Mouse (Mus musculus): ENCODE results near the gene Ccdc71. TPM values are rescaled to one million over a fixed set of nuclear protein-coding genes. Genes with fewer than 3 reads are reported as not detected.
A peak's percentile ranks its signal among the peaks of the same experiment; 100 is the strongest.

Gene Ccdc71
- 58.2 and 59.4 TPM in 2 replicates for polyA plus RNA-seq (2016; fragmentation: Nextera tagmentation; extraction: Ambion mirVana)

- Histone ChIP-seq H3K4me3 (peak within 1 kb of the TSS; percentile 97), H3K4me1 (peaks cover 23% of the 10 kb centered on the region), H3K9me3 (replicated peaks) (no peaks in the 10 kb centered on the region), H3K36me3 (peaks cover 35% of the 10 kb centered on the region), H3K27ac (replicated peaks) (peak within 1 kb of the TSS; percentile 94), H3K27me3 (ENCODE audit: low read depth, poor library complexity, severe bottlenecking) (no peaks in the 10 kb centered on the region)
- peak; percentile 89 for DNase-seq (ENCODE audit: low spot score)
- 1% methylated on average over 51 of the region's 52 CpGs for WGBS
Observed at GRCm38 (mm10) chr9:108460319-108461178, at the start of gene Ccdc71. Gene Ccdc71, plus strand, starts transcription at chr9:108460527.

GRCm38 (mm10) chr9:108411381-108411942 is 48.9 kb upstream of the Ccdc71 start:
- 83% methylated on average over 9 of the region's 9 CpGs for WGBS
- DNase-seq (ENCODE audit: low spot score) = no peak
- Histone ChIP-seq H3K9me3 (replicated peaks) (no peaks in the 10 kb centered on the region), H3K4me1 (no peaks in the 10 kb centered on the region), H3K36me3 (no peaks in the 10 kb centered on the region), H3K4me3 (no peak overlapping the region), H3K27ac (replicated peaks) (no peak overlapping the region), H3K27me3 (ENCODE audit: low read depth, poor library complexity, severe bottlenecking) (no peaks in the 10 kb centered on the region)

- Histone ChIP-seq H3K27ac (replicated peaks) (no peak overlapping the region), H3K9me3 (replicated peaks) (no peaks in the 10 kb centered on the region), H3K4me1 (no peaks in the 10 kb centered on the region), H3K4me3 (no peak overlapping the region), H3K36me3 (no peaks in the 10 kb centered on the region), H3K27me3 (ENCODE audit: low read depth, poor library complexity, severe bottlenecking) (no peaks in the 10 kb centered on the region)
- 76% methylated on average over 1 of the region's 1 CpGs for WGBS
- no peak for DNase-seq (ENCODE audit: low spot score)
Observed at GRCm38 (mm10) chr9:108412221-108412620, 48.1 kb upstream of the Ccdc71 start.

GRCm38 (mm10) chr9:108428384-108428783 is 31.9 kb upstream of the Ccdc71 start, which contains the start of gene Ccdc36:
Gene Ccdc36, minus strand, starts transcription at chr9:108428484.
- no peak within 1 kb of the TSS for H3K27ac ChIP-seq (replicated peaks)
- no peak within 1 kb of the TSS for H3K4me3 ChIP-seq
- H3K36me3 ChIP-seq = no peaks in the 10 kb centered on the region
- peaks cover 7% of the 10 kb centered on the region for H3K4me1 ChIP-seq
- H3K27me3 ChIP-seq (ENCODE audit: low read depth, poor library complexity, severe bottlenecking) = no peaks in the 10 kb centered on the region
- no peak for DNase-seq (ENCODE audit: low spot score)
- H3K9me3 ChIP-seq (replicated peaks) = no peaks in the 10 kb centered on the region

- Histone ChIP-seq H3K4me3 (peak overlapping the region; percentile 36), H3K27ac (replicated peaks) (peak overlapping the region; percentile 9; the same call in 1 of the 2 replicates), H3K4me1 (peaks cover 14% of the 10 kb centered on the region), H3K27me3 (ENCODE audit: low read depth, poor library complexity, severe bottlenecking) (no peaks in the 10 kb centered on the region), H3K36me3 (no peaks in the 10 kb centered on the region), H3K9me3 (replicated peaks) (no peaks in the 10 kb centered on the region)
- peak; percentile 49 for DNase-seq (ENCODE audit: low spot score)
- 57% methylated on average over 32 of the region's 32 CpGs for WGBS
Observed at GRCm38 (mm10) chr9:108431431-108432067, 28.8 kb upstream of the Ccdc71 start.

GRCm38 (mm10) chr9:108436182-108436581 is 24.1 kb upstream of the Ccdc71 start, which contains the start of gene BC048562:
Gene BC048562, plus strand, starts transcription at chr9:108436482.
- no peaks in the 10 kb centered on the region for H3K27me3 ChIP-seq (ENCODE audit: low read depth, poor library complexity, severe bottlenecking)
- H3K4me3 ChIP-seq = no peak within 1 kb of the TSS
- 53% methylated on average over 3 of the region's 3 CpGs for WGBS
- no peaks in the 10 kb centered on the region for H3K9me3 ChIP-seq (replicated peaks)
- no peak for DNase-seq (ENCODE audit: low spot score)
- H3K27ac ChIP-seq (replicated peaks) = no peak within 1 kb of the TSS
- H3K36me3 ChIP-seq = no peaks in the 10 kb centered on the region
- H3K4me1 ChIP-seq = peaks cover 16% of the 10 kb centered on the region

GRCm38 (mm10) chr9:108439176-108439575 is 21.2 kb upstream of the Ccdc71 start:
- DNase-seq (ENCODE audit: low spot score) = no peak
- WGBS = 86% methylated on average over 6 of the region's 6 CpGs

GRCm38 (mm10) chr9:108440485-108440884 is 19.8 kb upstream of the Ccdc71 start:
- no peaks in the 10 kb centered on the region for H3K27me3 ChIP-seq (ENCODE audit: low read depth, poor library complexity, severe bottlenecking)
- peaks cover 9% of the 10 kb centered on the region for H3K4me1 ChIP-seq
- DNase-seq (ENCODE audit: low spot score) = no peak
- 78% methylated on average over 5 of the region's 5 CpGs for WGBS
- H3K9me3 ChIP-seq (replicated peaks) = no peaks in the 10 kb centered on the region
- no peak overlapping the region for H3K27ac ChIP-seq (replicated peaks)
- H3K4me3 ChIP-seq = no peak overlapping the region
- no peaks in the 10 kb centered on the region for H3K36me3 ChIP-seq

More at GRCm38 (mm10) chr9:108439176-108439575, 21.2 kb upstream of the Ccdc71 start:
- H3K9me3 ChIP-seq (replicated peaks) = no peaks in the 10 kb centered on the region
- H3K4me1 ChIP-seq = peaks cover 9% of the 10 kb centered on the region
- no peak overlapping the region for H3K27ac ChIP-seq (replicated peaks)
- no peak overlapping the region for H3K4me3 ChIP-seq
- H3K36me3 ChIP-seq = no peaks in the 10 kb centered on the region
- no peaks in the 10 kb centered on the region for H3K27me3 ChIP-seq (ENCODE audit: low read depth, poor library complexity, severe bottlenecking)

- Histone ChIP-seq H3K9me3 (replicated peaks) (no peaks in the 10 kb centered on the region), H3K27ac (replicated peaks) (no peak overlapping the region), H3K36me3 (no peaks in the 10 kb centered on the region), H3K4me3 (no peak overlapping the region), H3K4me1 (peaks cover 4% of the 10 kb centered on the region), H3K27me3 (ENCODE audit: low read depth, poor library complexity, severe bottlenecking) (no peaks in the 10 kb centered on the region)
- 91% methylated on average over 11 of the region's 11 CpGs for WGBS
- no peak for DNase-seq (ENCODE audit: low spot score)
Observed at GRCm38 (mm10) chr9:108441236-108441919, 18.9 kb upstream of the Ccdc71 start.

GRCm38 (mm10) chr9:108445125-108445524 is 15.2 kb upstream of the Ccdc71 start:
- no peak overlapping the region for H3K27ac ChIP-seq (replicated peaks)
- 72% methylated on average over 9 of the region's 9 CpGs for WGBS
- peaks cover 17% of the 10 kb centered on the region for H3K36me3 ChIP-seq
- H3K4me1 ChIP-seq = peaks cover 22% of the 10 kb centered on the region
- no peaks in the 10 kb centered on the region for H3K27me3 ChIP-seq (ENCODE audit: low read depth, poor library complexity, severe bottlenecking)
- no peak overlapping the region for H3K4me3 ChIP-seq
- H3K9me3 ChIP-seq (replicated peaks) = no peaks in the 10 kb centered on the region
- no peak for DNase-seq (ENCODE audit: low spot score)

- no peaks in the 10 kb centered on the region for H3K9me3 ChIP-seq (replicated peaks)
- peaks cover 54% of the 10 kb centered on the region for H3K4me1 ChIP-seq
- H3K4me3 ChIP-seq = peak overlapping the region; percentile 69
- H3K27me3 ChIP-seq (ENCODE audit: low read depth, poor library complexity, severe bottlenecking) = peaks cover 10% of the 10 kb centered on the region
- 26% methylated on average over 4 of the region's 4 CpGs for WGBS
- H3K27ac ChIP-seq (replicated peaks) = peak overlapping the region; percentile 92
- DNase-seq (ENCODE audit: low spot score) = peak; percentile 91
- H3K36me3 ChIP-seq = peaks cover 17% of the 10 kb centered on the region
Observed at GRCm38 (mm10) chr9:108449860-108450259, 10.5 kb upstream of the Ccdc71 start.

Data from midbrain, embryonic 10.5 days (tissue).